Mouse (Mus musculus): Measurements from ENCODE around the gene Taf5. TPM values are rescaled to one million over a fixed set of nuclear protein-coding genes. Genes with fewer than 3 reads are reported as not detected.

Gene Taf5
- polyA plus RNA-seq, 1 experiment from 2014 or later: 8.7 TPM

DNA sequence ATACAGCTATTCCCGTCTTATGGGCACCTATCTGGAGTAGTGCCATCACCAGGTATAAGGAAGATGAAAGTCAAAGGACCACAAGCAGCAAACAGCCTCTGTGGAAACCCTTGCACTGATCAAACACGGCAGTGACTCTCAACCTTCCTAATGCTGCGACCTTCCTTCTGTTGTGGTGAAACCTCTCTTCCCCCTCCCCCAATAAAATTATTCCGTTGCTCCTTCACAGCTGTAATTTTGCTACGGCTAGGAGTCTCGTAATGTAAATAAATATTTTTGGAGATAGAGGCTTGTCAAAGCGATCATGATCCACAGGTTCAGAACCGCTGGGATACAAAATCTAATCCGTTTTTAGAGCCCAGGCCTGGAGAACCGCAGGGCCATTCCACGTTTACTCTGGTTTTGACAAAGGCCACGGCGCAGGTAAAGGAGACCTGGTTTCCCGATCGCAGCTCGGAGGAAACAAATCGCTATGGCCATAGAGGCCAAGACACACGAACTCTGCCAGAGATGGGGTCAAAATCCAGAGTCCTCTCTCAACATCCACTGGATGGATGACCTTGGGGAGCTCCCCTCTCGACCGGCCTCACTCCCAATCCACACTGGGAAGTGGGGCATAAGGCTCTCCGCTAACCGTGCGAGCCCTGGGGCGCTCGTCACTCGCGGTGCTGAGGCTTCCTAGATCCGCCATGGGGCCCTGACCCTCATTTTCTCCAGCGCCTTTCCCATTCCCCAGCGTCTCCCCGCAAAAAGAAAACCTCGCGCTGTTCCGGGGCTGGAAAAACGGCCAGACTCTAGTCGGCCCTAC, 22.4 kb downstream of the Taf5 start:
- Histone ChIP-seq H3K4me1 (peaks cover 12% of the 10 kb centered on the region), H3K27ac (peak overlapping the region; percentile 92), H3K4me3 (peak overlapping the region; percentile 93), H3K9me3 (replicated peaks) (no peaks in the 10 kb centered on the region), H3K36me3 (peaks cover 58% of the 10 kb centered on the region), H3K27me3 (ENCODE audit: low read depth, poor library complexity, severe bottlenecking) (no peaks in the 10 kb centered on the region)
- WGBS: 3% methylated on average over 36 of the region's 36 CpGs
- no peak for DNase-seq (ENCODE audit: low spot score)

DNA sequence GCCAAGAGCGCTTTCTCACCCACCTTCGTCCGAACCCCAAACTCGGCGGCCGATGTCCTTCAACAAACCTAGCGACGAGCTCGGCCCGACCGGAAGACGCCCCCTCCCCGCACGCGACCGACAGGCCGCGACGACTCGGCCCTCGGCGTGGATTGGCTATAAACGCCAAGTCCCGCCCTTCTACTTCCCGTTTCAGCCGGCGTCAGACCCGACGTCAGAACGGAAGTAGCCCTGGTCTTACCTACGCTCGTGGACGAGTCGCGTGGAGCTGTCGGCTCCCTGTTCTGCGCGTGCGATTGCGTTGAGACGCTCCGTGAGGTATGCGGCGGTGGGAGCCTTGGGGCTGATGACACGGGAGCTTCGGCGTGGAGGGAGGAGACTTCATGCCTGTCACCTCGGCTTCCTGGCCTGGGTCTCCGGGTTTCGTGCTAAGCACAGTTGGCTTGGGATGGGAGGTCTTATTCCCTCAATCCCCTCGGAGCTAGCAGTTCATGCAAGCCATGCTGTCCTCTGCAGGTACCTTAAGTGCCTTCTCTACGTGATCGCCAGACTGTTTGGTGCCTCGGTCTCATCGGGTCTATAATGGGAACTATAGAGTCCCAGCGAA, 23.1 kb downstream of the Taf5 start, which contains the start of the genes Usmg5 and Pdcd11:
Gene Usmg5, minus strand, starts transcription at position 98 of the 607 bp plus-strand sequence.
Gene Pdcd11, plus strand, starts transcription at position 219 of the 607 bp plus-strand sequence.
- no peaks in the 10 kb centered on the region for H3K27me3 ChIP-seq (ENCODE audit: low read depth, poor library complexity, severe bottlenecking)
- H3K9me3 ChIP-seq (replicated peaks): no peaks in the 10 kb centered on the region
- peak; percentile 98 for DNase-seq (ENCODE audit: low spot score)
- WGBS: under 1% methylated on average over 56 of the region's 56 CpGs
- H3K4me1 ChIP-seq: peaks cover 12% of the 10 kb centered on the region
- H3K4me3 ChIP-seq: peak within 1 kb of the TSS; percentile 93
- H3K27ac ChIP-seq: peak within 1 kb of the TSS; percentile 92
- peaks cover 58% of the 10 kb centered on the region for H3K36me3 ChIP-seq

DNA sequence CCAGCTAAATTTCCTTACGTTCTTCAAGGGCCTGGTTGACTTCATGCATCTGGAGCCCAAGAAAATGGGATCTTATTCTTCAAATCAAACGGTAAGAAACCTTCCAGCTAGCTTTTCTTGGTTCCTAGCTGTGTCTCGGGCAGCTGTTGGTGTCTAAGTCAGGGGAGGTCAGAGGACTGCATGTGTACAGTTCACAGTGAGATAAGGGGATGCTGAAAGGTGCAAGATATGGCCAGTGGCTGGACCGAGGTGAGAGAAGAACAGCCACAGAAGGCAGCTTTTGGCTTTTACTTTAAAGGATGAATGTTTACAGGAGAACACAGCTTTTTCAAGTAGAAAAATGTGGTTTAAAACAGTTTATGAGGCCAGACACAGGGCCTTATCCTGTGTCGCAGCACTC, 33.5 kb downstream of the Taf5 start:
- 89% methylated on average over 5 of the region's 5 CpGs for WGBS
- Histone ChIP-seq H3K9me3 (replicated peaks) (no peaks in the 10 kb centered on the region), H3K27ac (no peak overlapping the region), H3K27me3 (ENCODE audit: low read depth, poor library complexity, severe bottlenecking) (no peaks in the 10 kb centered on the region), H3K4me1 (no peaks in the 10 kb centered on the region), H3K36me3 (peaks cover 100% of the 10 kb centered on the region), H3K4me3 (no peak overlapping the region)
- DNase-seq (ENCODE audit: low spot score): no peak

- 94% methylated on average over 9 of the region's 9 CpGs for WGBS
- Histone ChIP-seq H3K4me1 (no peaks in the 10 kb centered on the region), H3K27ac (no peak overlapping the region), H3K4me3 (no peak overlapping the region), H3K27me3 (ENCODE audit: low read depth, poor library complexity, severe bottlenecking) (no peaks in the 10 kb centered on the region), H3K36me3 (peaks cover 100% of the 10 kb centered on the region), H3K9me3 (replicated peaks) (no peaks in the 10 kb centered on the region)
- no peak for DNase-seq (ENCODE audit: low spot score)
Measured at GRCm38 (mm10) chr19:47104641-47105271, 37.2 kb downstream of the Taf5 start.

GRCm38 (mm10) chr19:47118634-47119033, 51.1 kb downstream of the Taf5 start:
- Histone ChIP-seq H3K27ac (no peak overlapping the region), H3K9me3 (replicated peaks) (no peaks in the 10 kb centered on the region), H3K27me3 (ENCODE audit: low read depth, poor library complexity, severe bottlenecking) (no peaks in the 10 kb centered on the region), H3K4me1 (no peaks in the 10 kb centered on the region), H3K4me3 (no peak overlapping the region), H3K36me3 (peaks cover 87% of the 10 kb centered on the region)
- no peak for DNase-seq (ENCODE audit: low spot score)
- WGBS: 91% methylated on average over 2 of the region's 2 CpGs

- H3K27me3 ChIP-seq (ENCODE audit: low read depth, poor library complexity, severe bottlenecking): no peaks in the 10 kb centered on the region
- H3K36me3 ChIP-seq: peaks cover 87% of the 10 kb centered on the region
Measured at GRCm38 (mm10) chr19:47121054-47121453, 53.5 kb downstream of the Taf5 start.

GRCm38 (mm10) chr19:47122802-47123201, 55.3 kb downstream of the Taf5 start:
- Histone ChIP-seq H3K27me3 (ENCODE audit: low read depth, poor library complexity, severe bottlenecking) (no peaks in the 10 kb centered on the region), H3K27ac (no peak overlapping the region), H3K9me3 (replicated peaks) (no peaks in the 10 kb centered on the region), H3K4me3 (no peak overlapping the region), H3K4me1 (no peaks in the 10 kb centered on the region), H3K36me3 (peaks cover 87% of the 10 kb centered on the region)
- DNase-seq (ENCODE audit: low spot score): peak; percentile 59
- WGBS: 22% methylated on average over 2 of the region's 2 CpGs

More at GRCm38 (mm10) chr19:47121054-47121453, 53.5 kb downstream of the Taf5 start:
- no peak for DNase-seq (ENCODE audit: low spot score)
- Histone ChIP-seq H3K27ac (no peak overlapping the region), H3K9me3 (replicated peaks) (no peaks in the 10 kb centered on the region), H3K4me3 (no peak overlapping the region), H3K4me1 (no peaks in the 10 kb centered on the region)
- WGBS: 53% methylated on average over 4 of the region's 4 CpGs

GRCm38 (mm10) chr19:47128164-47128563, 60.6 kb downstream of the Taf5 start:
- H3K27ac ChIP-seq: no peak overlapping the region
- 96% methylated on average over 10 of the region's 10 CpGs for whole genome bisulfite sequencing
- DNase-seq (ENCODE audit: low spot score): no peak
- H3K9me3 ChIP-seq (replicated peaks): no peaks in the 10 kb centered on the region
- H3K4me1 ChIP-seq: no peaks in the 10 kb centered on the region
- no peak overlapping the region for H3K4me3 ChIP-seq
- H3K36me3 ChIP-seq: peaks cover 98% of the 10 kb centered on the region
- no peaks in the 10 kb centered on the region for H3K27me3 ChIP-seq (ENCODE audit: low read depth, poor library complexity, severe bottlenecking)

GRCm38 (mm10) chr19:47128835-47129234, 61.3 kb downstream of the Taf5 start:
- H3K36me3 ChIP-seq: peaks cover 100% of the 10 kb centered on the region
- H3K9me3 ChIP-seq (replicated peaks): no peaks in the 10 kb centered on the region
- no peaks in the 10 kb centered on the region for H3K27me3 ChIP-seq (ENCODE audit: low read depth, poor library complexity, severe bottlenecking)
- H3K4me1 ChIP-seq: no peaks in the 10 kb centered on the region
- 90% methylated on average over 11 of the region's 11 CpGs for WGBS
- no peak for DNase-seq (ENCODE audit: low spot score)
- no peak overlapping the region for H3K4me3 ChIP-seq
- H3K27ac ChIP-seq: no peak overlapping the region

- no peak overlapping the region for H3K4me3 ChIP-seq
Measured at GRCm38 (mm10) chr19:47130551-47131125, 63.1 kb downstream of the Taf5 start.

More at GRCm38 (mm10) chr19:47130551-47131125, 63.1 kb downstream of the Taf5 start:
- no peaks in the 10 kb centered on the region for H3K9me3 ChIP-seq (replicated peaks)
- H3K27ac ChIP-seq: no peak overlapping the region
- H3K36me3 ChIP-seq: peaks cover 93% of the 10 kb centered on the region
- H3K4me1 ChIP-seq: no peaks in the 10 kb centered on the region
- WGBS: 97% methylated on average over 15 of the region's 15 CpGs
- no peaks in the 10 kb centered on the region for H3K27me3 ChIP-seq (ENCODE audit: low read depth, poor library complexity, severe bottlenecking)
- DNase-seq (ENCODE audit: low spot score): no peak
